Mouse (Mus musculus): Measurements from ENCODE around the gene 4930519G04Rik.

DNA sequence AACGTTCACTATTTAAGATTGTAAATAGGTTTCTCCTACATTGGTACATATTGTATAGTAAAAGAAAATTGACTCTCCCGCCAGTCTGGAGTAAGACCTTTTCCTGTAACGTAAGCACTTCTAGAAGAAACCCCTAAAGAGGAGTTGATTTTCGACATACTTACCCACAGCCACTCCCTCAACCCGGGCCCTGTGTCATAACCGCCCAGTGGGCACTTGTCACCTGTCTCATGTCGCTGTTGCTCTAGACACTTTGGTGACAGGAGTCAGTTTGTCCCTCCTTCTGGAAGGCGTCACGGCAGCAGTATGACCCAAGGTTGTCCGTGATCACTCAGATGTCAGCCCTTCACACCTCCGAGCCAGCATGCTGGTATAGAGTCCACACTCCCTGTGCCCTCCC lies 29.6 kb downstream of the 4930519G04Rik start:
- TF ChIP-seq POLR2A (IDR thresholded peaks at IDR 0.05; ENCODE audit: extremely low read depth, insufficient read depth, low read length) (no peak), CTCF (IDR thresholded peaks at IDR 0.05; ENCODE audit: extremely low read depth, insufficient read depth, low read length) (no peak)
